Mouse (Mus musculus) liver, embryonic 14.5 days (tissue): ENCODE measurements around the gene Ubap1l. TPM values are rescaled to one million over a fixed set of nuclear protein-coding genes. Genes with fewer than 3 reads are reported as not detected.

Experiments
- ATAC-seq: fragments of 200-750 bp; cut with Nextera tagmentation; 2 replicates; pipeline ENCODE4 v1.8.0; 2017; ENCODE audit warnings: moderate number of reproducible peaks, mild to moderate bottlenecking, moderate library complexity; ENCODE audit not compliant: insufficient read depth
- DNase-seq, 3 experiments: peaks; one replicate each; pipeline ENCODE4 v3.0.0-alpha.2; 2012 to 2013; ENCODE audit warnings: low read depth in 3 of 3, low spot score in 3 of 3
- H3K27ac ChIP-seq: fragments of 300-500 bp; sonication (generic); 2 replicates; pipeline ENCODE4 v1.5.1; 2014; ENCODE audit warnings: moderate library complexity, mild to moderate bottlenecking, control low read depth, inconsistent platforms
- H3K27me3 ChIP-seq: fragments of 300-500 bp; sonication (generic); 2 replicates; pipeline ENCODE4 v1.6.1; 2014; ENCODE audit warnings: mild to moderate bottlenecking, low read length, moderate library complexity; ENCODE audit not compliant: control insufficient read depth, insufficient read depth
- H3K36me3 ChIP-seq: fragments of 300-500 bp; sonication (generic); replicated peaks from 2 replicates; pipeline ENCODE4 v1.6.1; 2014; ENCODE audit warnings: low read depth; ENCODE audit not compliant: control insufficient read depth, insufficient read depth
- H3K4me1 ChIP-seq, 2 experiments: fragments of 200-500 bp in 1 of 2; fragments of 300-500 bp in 1 of 2; sonication (generic) in 1 of 2; replicated peaks; 2 replicates each; pipeline ENCODE4 v1.6.1; 2012 to 2014; ENCODE audit warnings: antibody characterized with exemption in 1 of 2, inconsistent platforms in 1 of 2, low read length in 1 of 2; ENCODE audit not compliant: control insufficient read depth in 2 of 2, insufficient read depth in 2 of 2
- H3K4me2 ChIP-seq: fragments of 300-500 bp; sonication (generic); 2 replicates; pipeline ENCODE4 v1.6.1; 2014; ENCODE audit warnings: low read depth, mild to moderate bottlenecking, control low read depth, moderate library complexity
- H3K4me3 ChIP-seq, 2 experiments: fragments of 200-500 bp in 1 of 2; fragments of 300-500 bp in 1 of 2; sonication (generic) in 1 of 2; 2 replicates each; pipeline ENCODE4 v1.5.1; 2012 to 2014; ENCODE audit warnings: low read depth in 2 of 2, low read length in 2 of 2, mild to moderate bottlenecking in 2 of 2, control low read depth in 1 of 2, inconsistent platforms in 1 of 2, moderate library complexity in 1 of 2; ENCODE audit not compliant: insufficient read depth in 1 of 2
- H3K9ac ChIP-seq: fragments of 300-500 bp; sonication (generic); replicated peaks from 2 replicates; pipeline ENCODE4 v1.6.1; 2014; ENCODE audit warnings: mild to moderate bottlenecking, control low read depth, moderate library complexity
- H3K9me3 ChIP-seq: fragments of 300-500 bp; sonication (generic); 2 replicates; pipeline ENCODE4 v1.6.1; 2016; ENCODE audit warnings: low read length, mixed read lengths; ENCODE audit not compliant: control insufficient read depth
- CTCF ChIP-seq: IDR thresholded peaks from 2 replicates; pipeline ENCODE4 v1.5.1; 2016; ENCODE audit warnings: antibody characterized with exemption, low read depth, control low read depth
- EP300 ChIP-seq: IDR thresholded peaks from 2 replicates; pipeline ENCODE4 v1.6.1; 2016; ENCODE audit warnings: antibody characterized with exemption, low read depth
- WGBS: fragments of 180-500 bp; shearing (Covaris S2); extraction: QIAGEN DNeasy Blood & Tissue Kit; methylation state at CpG from one replicate; pipeline ENCODE4 v1.1.7; 2014; ENCODE audit not compliant: insufficient replicate concordance; 5-methylcytosine and 5-hydroxymethylcytosine counted together
- polyA plus RNA-seq, 2 experiments: library from polyadenylated mRNA; depleted of rRNA in 1 of 2; stranded (reverse) in 1 of 2; unstranded in 1 of 2; fragments of >200 nt; fragmentation: Nextera tagmentation in 1 of 2; extraction: Ambion mirVana in 1 of 2; gene quantifications; 2 replicates each; pipeline versions ENCODE4 v1.2.1 to v1.2.3; 2012 to 2014

Ubap1l gene
- polyA plus RNA-seq, 2 experiments: 0.10 to 0.13 TPM

DNA sequence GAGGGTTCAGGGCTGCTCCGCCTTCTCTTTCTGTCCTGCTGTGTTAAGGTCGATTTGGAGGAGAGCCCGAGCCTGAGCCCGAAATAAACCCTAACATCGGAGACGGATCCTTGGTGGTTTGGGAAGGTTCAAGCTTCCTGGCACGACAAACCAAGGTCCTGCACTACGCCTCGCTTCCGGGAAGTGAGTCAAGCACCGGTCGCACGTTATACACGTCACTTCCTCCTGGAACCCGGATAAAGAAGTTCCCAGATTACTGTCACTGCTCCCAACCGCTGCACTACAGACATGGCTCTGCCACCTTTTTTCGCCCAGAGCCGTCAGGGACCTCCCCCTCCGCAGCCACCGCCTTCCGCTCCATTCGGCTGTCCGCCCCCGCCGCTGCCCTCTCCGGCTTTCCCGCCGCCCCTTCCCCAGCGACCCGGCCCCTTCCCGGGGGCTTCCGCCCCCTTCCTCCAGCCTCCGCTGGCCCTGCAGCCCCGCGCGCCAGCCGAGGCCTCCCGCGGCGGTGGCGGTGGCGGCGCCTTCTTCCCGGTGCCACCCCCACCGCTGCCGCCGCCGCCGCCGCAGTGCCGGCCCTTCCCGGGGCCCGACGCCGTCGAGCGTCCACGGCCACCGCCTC is 14.9 kb upstream of the Ubap1l start, which contains the start of gene Pdcd7:
Pdcd7 (plus strand) TSS at position 251 of the 622 bp plus-strand sequence.
- no peaks in the 10 kb centered on the region for H3K9me3 ChIP-seq
- H3K4me2 ChIP-seq: peak within 1 kb of the TSS; percentile 96
- peaks cover 9 to 10% of the 10 kb centered on the region in 2 experiments for H3K4me1 ChIP-seq
- H3K27ac ChIP-seq: peak within 1 kb of the TSS; percentile 83
- H3K4me3 ChIP-seq: peak within 1 kb of the TSS; percentile 77 to 81
- TF ChIP-seq EP300 (no peak), CTCF (no peak)
- H3K27me3 ChIP-seq: no peaks in the 10 kb centered on the region
- H3K36me3 ChIP-seq: no peaks in the 10 kb centered on the region
- peak; percentile 92 to 93 (median 93) for DNase-seq
- WGBS: under 1% methylated on average over 57 of the region's 59 CpGs
- H3K9ac ChIP-seq: peak within 1 kb of the TSS; percentile 84
- peak; percentile 92 for ATAC-seq

DNA sequence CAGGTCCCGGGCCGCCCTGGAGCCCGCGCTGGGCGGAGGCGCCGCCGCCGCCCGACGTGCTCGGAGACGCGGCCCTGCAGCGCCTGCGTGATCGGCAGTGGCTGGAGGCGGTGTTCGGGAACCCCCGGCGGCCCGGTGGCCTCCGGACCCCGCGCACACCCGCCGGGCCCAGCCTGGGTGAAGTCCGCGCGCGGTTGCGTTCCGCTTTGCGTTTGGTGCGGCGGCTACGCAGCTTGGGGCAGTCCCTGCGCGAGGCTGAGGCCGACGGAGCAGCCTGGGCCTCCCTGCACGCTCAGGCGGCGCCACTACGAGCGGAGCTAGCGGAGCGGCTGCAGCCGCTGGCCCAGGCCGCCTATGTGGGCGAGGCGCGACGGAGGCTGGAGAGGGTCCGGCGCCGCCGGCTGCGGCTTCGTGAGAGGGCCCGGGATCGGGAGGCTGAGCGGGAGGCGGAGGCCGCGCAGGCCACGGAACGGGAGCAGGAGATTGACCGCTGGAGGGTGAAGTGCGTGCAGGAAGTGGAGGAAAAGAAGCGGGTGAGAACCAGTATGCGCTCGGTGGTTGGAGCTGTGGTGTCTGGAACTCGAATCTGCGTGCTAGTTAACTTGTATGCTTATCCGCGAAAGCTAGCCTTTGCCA is 14.2 kb upstream of the Ubap1l start:
- peak overlapping the region; percentile 83 for H3K27ac ChIP-seq
- peak overlapping the region; percentile 84 for H3K9ac ChIP-seq
- no peaks in the 10 kb centered on the region for H3K36me3 ChIP-seq
- no peaks in the 10 kb centered on the region for H3K9me3 ChIP-seq
- DNase-seq: peak; percentile 24 to 37 (median 30)
- H3K27me3 ChIP-seq: no peaks in the 10 kb centered on the region
- TF ChIP-seq CTCF (no peak), EP300 (no peak)
- peaks cover 9 to 10% of the 10 kb centered on the region in 2 experiments for H3K4me1 ChIP-seq
- peak overlapping the region; percentile 77 to 81 for H3K4me3 ChIP-seq
- peak; percentile 86 for ATAC-seq
- H3K4me2 ChIP-seq: peak overlapping the region; percentile 96
- under 1% methylated on average over 77 of the region's 77 CpGs for WGBS

DNA sequence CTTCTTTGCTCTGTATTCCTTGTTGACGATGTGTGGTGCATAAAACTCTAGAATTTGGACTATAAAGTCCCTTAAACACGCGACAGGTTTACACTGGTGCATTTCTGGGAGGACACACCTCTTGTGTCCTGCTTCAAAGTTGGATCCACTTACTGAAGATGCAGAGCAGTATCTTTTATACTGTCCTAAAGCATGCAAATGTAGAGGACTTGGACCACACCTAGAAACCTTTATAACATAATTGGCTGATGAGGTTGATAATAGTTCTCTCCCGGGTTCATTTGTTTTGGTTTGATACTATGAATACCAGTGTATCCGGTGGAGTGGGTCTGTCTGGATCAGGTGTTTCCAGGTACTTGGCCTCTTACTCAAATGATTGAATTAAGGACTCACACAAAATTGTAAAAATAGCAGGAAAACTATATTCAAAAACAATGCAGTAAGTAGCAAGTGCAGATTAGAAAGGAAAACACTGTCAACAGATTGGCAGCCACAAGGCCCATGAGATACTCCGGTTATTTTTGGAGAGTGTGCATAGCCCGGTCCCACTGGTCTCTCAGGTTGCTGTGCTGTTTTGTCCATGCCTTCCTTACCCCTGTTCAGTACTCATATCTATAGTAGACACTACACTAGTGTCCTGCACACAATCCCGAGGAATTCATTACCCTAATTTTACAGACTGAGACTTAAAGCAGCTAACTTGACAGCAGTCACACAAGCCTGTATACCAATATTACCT is 13.6 kb upstream of the Ubap1l start:
- peak in 1 of 3 experiments; percentile 14 for DNase-seq
- 18% methylated on average over 8 of the region's 8 CpGs for WGBS

DNA sequence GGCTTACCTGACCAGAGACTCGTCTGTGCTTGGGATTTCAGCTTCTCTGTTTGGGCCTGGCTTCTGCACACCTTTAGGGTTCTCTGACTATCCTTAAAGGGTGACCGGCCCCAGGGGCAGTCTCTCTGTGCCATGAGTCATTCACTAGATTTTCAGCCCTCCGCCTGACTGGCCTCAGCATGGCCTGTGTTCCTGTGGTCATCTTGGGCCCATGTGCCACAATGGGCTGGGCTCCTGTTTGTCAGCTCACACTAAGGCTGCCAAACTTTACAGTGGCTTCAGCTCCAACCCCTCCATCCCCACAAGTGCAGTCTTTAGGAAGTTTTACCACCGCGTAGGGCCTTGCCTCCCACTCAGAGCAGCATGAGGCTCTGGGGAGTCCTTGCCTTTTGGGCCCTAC is 7.6 kb upstream of the Ubap1l start:
- WGBS: 83% methylated on average over 5 of the region's 5 CpGs

More for the DNA sequence above, 13.6 kb upstream of the Ubap1l start:
- Histone ChIP-seq H3K9ac (peak overlapping the region; percentile 84), H3K4me2 (peak overlapping the region; percentile 96), H3K27ac (peak overlapping the region; percentile 83), H3K4me3 (peak overlapping the region; percentile 77 to 81), H3K27me3 (no peaks in the 10 kb centered on the region), H3K36me3 (no peaks in the 10 kb centered on the region), H3K9me3 (no peaks in the 10 kb centered on the region), H3K4me1 (peaks cover 9 to 10% of the 10 kb centered on the region in 2 experiments)
- TF ChIP-seq CTCF: no peak
- TF ChIP-seq EP300: no peak
- ATAC-seq: no peak

DNA sequence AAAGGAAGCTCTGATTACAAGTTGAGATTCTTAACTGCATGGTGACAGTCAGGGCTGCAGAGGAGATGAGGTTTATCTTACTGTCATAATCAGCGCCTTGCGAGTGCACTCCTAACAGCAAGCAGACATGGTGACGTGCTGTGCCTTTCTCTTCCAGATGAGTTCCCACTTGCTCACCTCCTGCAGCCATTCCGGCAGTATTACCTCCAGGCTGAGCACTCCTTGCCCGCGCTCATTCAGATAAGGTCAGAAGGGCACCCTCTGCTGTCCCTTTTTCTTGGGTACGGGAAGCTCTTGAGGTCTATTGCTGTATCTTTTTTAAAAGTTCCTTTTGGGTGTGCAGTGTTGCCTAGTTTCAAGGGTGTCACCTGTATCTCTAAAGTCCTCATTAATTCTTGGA is 4.3 kb upstream of the Ubap1l start:
- no peak overlapping the region for H3K27ac ChIP-seq
- H3K4me1 ChIP-seq: peaks cover 4 to 10% of the 10 kb centered on the region in 2 experiments; a peak in 3 of 4 replicates
- H3K27me3 ChIP-seq: no peaks in the 10 kb centered on the region
- H3K9ac ChIP-seq: no peak overlapping the region
- WGBS: 80% methylated on average over 7 of the region's 7 CpGs
- TF ChIP-seq EP300 (no peak), CTCF (no peak)
- H3K4me2 ChIP-seq: no peak overlapping the region
- no peaks in the 10 kb centered on the region for H3K9me3 ChIP-seq
- no peak for ATAC-seq
- DNase-seq: no peak
- H3K4me3 ChIP-seq: no peak overlapping the region
- H3K36me3 ChIP-seq: peaks cover 41% of the 10 kb centered on the region

More for the DNA sequence above, 7.6 kb upstream of the Ubap1l start:
- Histone ChIP-seq H3K9ac (no peak overlapping the region), H3K36me3 (peaks cover 17% of the 10 kb centered on the region; the same call in 1 of the 2 replicates), H3K9me3 (no peaks in the 10 kb centered on the region), H3K4me1 (peaks cover 2 to 6% of the 10 kb centered on the region in 2 experiments; a peak in 2 of 4 replicates), H3K27ac (no peak overlapping the region), H3K4me3 (no peak overlapping the region), H3K27me3 (no peaks in the 10 kb centered on the region), H3K4me2 (no peak overlapping the region)
- ATAC-seq (no peak), DNase-seq (no peak)
- no peak for TF ChIP-seq EP300
- TF ChIP-seq CTCF: no peak
